Mouse (Mus musculus): ENCODE measurements at regions not wholly inside any gene's neighbourhood (a gene's known extent, or its start where the extent isn't known, plus 50 kb on each side); places are given as distances from the start of the nearest gene placed in this dataset.

DNA sequence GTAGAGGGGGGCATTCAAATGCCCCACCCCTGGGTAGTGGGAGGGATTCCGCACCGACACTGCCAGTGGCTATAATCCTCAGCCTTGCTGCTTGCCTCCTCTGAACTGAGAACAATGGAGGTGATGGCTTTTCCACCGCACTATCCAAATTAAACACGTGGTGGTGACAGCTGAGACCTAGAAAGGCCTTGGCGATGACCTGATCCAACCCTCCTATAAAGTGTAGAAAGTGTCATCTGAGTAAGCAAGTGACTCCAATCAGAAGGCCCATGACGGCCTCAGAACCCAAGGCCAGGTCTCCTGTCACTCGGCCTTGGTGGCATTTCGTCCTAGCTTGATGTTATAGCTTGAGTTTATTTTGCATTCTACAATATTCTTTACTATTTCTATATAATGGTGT, 181.5 kb upstream of the Zfp703 start:
- no peak for DNase-seq (ENCODE audit: low read depth in 1 of 2, low spot score in 2 of 2)

DNA sequence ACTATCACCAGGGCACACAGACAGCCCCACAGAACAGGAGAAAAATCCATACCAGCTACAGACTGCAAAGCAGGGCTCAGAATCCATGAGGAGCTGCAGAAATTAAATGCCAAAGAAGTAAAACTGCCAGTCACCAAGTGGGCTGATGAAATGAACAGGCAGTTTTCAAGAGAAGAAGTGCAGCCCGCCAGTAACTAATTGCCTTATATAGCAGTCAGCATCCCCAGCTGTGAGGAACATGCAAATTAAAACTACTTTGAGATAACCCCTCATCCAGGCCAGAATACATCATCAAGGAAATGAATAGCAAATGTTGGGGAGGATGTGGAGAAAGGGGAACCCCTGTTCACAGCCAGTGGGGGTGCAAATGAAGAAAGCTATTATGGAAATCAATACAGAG, 177.3 kb upstream of the Zfp703 start:
- DNase-seq (ENCODE audit: low read depth in 1 of 2, low spot score in 2 of 2): no peak

DNA sequence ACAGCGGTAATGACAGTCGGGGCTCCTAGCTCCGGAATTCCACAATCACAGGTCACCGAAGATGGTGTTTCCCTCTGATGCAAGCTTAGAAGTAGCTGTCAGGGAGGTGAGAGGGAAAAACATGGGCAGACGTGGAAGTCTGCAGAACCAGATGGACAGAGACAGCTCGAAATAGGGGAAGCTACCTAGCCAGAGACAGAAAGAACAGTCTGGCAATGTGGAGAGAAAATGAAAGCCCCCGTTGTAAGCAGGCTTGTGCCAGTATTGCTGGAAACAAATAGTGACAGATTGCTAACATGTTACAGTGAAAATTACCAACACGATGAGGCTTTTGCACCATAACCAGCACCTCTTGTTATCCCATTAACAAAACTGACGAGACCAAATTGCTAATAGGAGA, 173.0 kb upstream of the Zfp703 start:
- no peak for DNase-seq (ENCODE audit: low read depth in 1 of 2, low spot score in 2 of 2)

DNA sequence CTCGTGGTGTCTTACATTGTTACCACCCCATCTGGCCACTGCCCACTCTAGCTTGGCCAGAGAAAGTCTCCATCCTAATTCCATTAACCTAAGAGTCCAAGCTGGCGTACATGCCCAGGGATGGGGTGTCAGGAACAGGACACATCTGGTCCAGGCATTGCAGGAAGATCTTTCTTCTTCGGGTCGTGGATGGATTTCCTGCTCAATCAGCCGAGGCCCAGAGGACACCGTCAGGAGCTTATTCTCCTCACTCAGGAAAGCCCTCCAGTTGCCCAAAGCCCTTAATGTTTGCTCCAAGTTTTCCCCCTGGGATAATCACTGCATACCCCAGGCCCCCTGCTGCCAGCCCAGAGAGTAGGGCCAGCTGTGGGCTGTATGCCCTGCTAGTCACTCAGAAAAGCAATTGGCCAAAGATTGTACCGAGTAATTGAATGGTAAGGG, 172.2 kb upstream of the Zfp703 start:
- no peak for DNase-seq (ENCODE audit: low read depth in 1 of 2, low spot score in 2 of 2)

DNA sequence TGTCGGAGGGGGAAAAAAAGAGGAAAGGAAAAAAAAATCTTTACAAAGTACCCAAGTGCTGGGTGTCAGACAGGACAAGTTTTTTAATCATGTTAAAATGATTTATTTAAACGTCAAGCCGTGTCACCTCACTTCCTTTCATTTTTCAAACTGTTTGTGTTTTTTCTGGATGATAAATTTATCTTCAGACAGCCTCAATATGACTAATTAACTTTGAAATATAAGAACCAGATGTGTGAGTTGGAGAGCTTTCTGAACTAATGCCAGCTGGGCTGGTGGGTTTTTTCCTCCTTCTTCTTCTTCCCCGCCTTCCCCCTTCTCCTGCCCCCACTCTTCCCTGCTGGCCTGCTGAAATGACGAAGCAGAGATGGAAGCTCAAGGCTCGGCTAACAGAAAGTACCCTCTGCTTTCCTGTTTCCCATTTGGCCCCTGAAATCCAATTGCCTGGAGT, 171.7 kb upstream of the Zfp703 start:
- no peak for DNase-seq (ENCODE audit: low read depth in 1 of 2, low spot score in 2 of 2)

DNA sequence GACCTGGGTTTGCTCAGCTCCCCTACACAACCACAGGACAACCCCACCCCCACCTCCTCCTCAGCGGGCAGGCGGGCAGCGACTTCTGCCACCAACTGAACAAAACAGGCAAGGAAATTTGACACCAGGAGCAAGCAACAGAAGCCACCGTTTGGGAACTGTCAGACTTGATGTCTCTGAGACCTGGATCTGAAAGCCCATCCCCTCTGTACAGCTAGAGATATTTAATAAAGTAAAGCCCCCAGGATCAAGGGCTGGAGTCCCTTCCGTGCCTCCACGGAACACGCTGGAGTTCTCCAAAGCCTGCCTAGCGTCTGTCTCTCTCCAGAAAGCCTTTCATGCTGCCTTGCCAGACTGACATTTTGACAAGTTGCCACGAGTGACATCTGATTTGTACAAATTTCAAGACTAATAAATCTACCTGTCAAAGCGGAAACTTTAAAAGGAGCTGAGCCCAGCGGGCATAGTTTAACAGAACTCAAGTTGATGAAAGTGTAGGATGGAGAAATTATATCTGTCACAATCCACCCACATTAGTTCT, 168.9 kb upstream of the Zfp703 start:
- no peak for DNase-seq (ENCODE audit: low read depth in 1 of 2, low spot score in 2 of 2)

DNA sequence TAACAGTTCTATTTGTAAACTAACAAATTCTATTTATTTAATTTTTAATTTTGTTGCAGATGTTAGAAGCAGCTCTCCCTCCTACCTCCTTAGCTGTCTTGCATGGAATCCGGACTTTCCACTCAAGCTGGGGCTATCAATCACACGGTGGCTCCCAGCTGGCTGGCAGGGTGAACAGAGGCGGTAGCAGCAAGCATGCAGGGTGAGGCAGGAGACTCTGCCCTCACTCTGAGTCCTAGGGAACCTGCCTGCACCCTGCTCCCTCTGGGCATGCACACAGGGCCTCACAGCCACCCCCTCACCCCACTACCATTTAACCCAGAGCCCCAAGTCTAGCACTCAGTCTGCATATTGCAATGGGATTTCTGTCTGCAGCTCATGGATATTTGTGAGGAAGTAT, 168.4 kb upstream of the Zfp703 start:
- no peak for DNase-seq (ENCODE audit: low read depth in 1 of 2, low spot score in 2 of 2)

DNA sequence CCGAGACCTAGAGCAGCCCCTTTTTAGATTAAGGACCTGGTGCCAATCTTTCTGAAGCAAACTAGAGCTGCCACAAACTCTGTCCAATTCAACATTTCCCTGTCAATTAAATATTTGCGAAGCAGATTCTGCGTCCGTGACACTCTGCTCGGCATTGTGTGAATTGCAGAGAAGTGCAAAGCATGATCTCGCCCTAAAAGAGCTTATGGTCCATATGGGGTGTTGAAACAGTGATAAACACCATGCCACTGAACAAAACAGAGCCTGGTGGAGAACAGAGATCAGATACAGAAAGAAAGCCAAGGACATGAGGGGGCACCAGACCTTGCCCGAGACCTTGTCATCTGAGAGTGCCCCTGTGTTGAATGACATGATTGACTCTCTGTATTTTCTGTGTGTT, 167.2 kb upstream of the Zfp703 start:
- DNase-seq (ENCODE audit: low read depth in 1 of 2, low spot score in 2 of 2): no peak

DNA sequence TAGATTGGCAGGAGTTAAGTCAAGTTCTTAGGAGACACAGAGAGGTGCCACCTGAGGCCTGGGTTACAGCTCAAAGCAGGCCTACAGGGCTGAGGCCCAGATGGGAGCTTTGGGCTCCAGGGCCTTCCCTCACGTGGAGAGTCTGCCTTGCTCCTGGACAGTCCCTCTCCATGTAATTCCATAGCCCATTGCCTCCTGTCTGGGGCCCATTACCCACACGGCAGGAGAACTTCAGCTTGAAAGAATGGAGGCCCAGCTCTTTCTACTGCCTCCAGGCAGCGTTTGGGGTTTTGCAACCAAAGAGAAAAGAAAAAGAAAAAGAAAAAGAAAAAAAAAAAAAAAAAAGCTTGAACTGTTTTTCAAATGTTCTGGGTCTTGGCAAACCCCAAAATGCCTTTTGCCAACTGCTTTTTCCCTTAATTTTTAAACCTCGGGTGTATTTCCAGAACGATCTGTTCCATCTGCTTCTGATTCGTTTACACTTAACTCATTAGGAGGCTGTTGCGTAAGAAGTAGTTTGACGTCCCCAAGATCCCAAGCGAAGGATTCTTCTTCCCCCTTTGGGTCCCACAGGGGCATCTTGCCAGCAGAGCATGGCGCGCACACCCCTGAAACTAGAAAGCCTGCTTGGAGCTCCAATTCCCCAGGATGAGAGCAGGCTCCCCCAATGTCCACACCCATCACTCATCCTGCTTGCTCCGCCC, 165.4 kb upstream of the Zfp703 start:
- no peak for DNase-seq (ENCODE audit: low read depth in 1 of 2, low spot score in 2 of 2)

DNA sequence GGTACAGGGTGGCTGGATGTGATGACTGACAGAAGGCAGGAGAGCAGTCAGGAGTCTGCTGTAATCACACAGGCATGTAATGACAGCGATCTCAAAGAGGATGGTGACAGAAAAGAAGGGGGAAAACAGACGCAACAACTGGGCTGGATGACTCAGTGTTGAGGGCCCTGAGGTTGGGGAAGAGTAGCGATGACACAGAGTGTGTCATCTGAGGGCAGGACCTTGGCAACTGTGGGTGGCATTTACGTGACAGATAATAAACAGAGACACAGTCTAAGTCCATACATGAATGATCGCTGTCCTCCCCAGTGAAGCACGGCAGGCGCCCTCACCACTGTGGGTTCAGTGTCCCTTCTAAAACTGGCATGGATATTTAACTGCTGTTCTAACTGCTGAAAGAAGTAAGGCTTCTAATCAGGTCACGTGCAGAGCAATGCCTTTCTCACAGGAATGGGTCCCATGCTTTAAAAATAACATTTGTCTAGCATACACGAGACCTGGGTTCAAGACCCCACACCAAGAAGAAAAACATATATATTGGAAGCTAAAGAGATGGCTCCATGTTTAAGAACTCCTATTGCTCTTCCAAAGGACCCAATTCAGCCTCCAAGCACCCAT, 163.8 kb upstream of the Zfp703 start:
- DNase-seq (ENCODE audit: low read depth in 1 of 2, low spot score in 2 of 2): peak; percentile 15 to 26

DNA sequence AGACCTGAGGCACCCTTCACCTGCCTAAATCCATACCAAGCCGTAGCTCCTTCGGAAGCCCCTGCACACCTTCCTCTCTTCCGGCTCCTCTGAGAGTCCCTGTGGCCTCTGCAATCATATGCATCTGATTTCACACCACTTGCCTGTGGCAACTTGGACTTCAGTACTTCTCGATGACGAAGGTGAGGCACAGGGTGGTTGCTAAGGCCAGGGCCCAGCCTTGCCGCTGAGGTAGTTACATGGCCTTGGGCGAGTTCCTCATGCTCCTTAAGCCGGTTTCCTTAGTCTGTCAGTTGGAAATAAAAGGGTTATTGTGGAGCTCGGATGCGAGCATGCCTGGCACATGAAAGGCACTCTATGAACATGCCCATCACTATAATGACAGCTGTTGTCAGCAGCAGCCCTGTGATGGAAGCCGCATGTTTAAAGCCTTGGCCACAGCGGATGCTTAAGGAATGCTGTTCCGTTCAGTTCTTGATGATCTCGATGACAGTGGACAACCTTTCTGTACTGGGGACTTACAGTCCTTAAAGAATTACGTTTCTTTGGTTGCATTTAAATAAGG, 162.0 kb upstream of the Zfp703 start:
- no peak for DNase-seq (ENCODE audit: low read depth in 1 of 2, low spot score in 2 of 2)

DNA sequence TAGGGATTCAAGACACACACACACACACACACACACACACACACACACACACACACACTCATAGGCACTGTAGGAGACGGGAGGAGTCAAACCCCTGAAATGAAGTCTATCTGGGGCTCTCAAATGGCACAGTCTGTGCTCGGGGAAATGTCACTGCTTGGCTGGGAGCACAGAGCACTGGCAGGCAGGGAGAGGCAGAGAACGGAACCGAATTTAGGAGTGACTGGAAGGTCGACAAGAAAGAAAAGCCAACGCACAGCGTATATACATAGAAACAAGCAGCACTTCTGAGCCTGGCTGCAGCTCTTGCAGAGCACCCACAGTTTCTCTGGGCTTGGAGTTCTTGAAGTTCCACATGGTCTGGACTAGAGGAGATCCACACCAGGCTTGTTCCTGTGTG, 160.1 kb upstream of the Zfp703 start:
- no peak for DNase-seq (ENCODE audit: low read depth in 1 of 2, low spot score in 2 of 2)

DNA sequence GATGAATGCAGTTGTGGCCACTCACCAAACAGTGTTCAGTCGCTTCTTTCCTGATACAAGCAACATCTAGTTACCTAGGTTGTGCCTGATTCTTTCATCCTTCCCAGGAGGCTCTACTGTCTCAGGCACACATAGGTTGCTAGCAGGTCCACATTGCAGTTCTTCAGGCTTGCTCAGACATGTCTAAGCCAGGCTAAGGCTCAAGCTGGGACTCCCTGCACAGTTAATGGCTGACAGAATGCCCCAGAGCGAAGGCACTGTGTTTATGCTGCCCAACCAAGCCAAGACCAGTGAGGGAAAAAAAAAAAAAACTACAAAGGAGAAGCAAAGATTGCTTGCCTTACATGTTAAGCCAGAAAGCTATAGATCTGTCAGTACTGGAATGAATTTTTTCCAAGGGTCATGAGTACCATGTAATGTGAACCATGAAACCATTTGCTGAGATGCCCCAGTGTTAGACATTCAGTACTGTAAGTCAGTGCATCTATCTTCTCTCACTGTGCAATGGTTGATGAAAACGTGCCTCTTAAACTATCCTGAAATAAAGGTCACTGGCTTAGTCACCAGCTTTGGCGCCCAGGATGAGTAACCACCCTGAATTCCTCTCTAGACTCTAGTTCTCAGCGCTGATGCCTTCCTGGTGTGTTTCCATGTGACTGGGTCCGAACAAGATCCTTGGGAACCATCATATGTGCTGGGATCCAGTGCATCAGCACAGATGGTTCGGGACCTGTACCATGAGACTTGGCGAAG, 152.8 kb upstream of the Zfp703 start:
- DNase-seq (ENCODE audit: low read depth in 1 of 2, low spot score in 2 of 2): no peak

DNA sequence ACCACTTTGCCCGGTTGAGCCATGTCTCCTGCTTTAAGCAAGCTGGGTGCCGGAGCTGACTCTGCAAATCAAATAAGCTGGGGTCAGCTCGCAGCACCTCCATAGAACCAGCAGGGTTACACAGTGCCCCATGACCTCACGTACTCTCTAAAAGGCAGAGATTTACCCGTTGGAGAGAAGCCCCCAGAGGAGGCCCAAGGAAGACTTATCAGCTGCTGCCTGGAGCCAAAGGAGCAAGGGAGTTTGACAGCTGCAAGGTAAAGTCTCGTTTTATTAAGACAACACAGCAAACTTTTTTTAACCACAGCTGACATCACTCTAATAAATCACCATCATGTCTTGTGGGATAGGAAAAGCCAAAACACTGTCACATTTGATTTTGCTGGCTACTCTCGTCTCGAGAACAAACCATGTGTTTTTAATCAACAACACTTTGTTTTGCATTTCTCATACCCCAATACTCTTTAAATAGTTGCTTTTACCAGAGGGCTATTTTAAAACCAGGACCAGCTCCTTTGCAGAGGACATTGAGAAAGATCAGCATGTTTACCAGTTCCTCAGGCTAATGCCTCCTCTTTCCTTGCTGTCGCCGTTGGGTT, 148.7 kb upstream of the Zfp703 start:
- no peak for DNase-seq (ENCODE audit: low read depth in 1 of 2, low spot score in 2 of 2)

DNA sequence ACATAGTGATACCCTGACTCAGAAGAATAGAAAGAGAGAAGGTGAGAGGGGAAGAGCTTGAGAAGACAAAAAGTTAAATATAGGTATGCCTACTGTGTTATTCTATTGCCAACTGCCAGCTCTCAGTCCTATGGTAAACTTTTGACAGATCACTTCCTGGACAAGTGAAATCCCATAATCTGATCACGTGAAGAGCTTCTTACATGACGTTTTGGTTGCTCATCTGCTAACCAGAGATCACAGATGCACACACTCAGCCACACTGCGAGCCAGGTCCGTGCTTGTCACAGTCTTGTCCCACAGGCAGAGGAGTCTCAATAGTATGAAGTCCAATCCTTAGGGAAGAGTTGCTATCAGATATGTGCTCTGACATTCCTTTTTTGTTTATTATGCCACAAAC, 147.8 kb upstream of the Zfp703 start:
- DNase-seq (ENCODE audit: low read depth in 1 of 2, low spot score in 2 of 2): no peak

DNA sequence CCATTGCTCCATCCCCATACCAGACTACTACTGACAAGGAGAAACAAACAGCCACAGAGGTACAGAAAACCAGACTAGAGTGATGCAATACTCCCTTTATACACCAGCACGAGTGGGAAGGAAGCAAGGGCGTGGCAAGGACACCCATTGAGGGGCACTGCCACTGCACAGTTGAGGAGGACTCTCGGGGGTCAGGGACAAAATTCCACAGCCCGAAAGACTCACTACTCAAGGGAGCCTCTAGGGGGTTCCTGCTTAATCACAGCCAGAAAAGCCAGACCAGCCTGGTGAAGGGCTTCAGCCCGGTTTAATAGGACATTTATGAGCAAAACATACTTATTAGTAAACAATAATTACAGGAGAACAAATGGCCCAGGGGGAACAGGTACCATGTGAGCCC, 146.0 kb upstream of the Zfp703 start:
- DNase-seq (ENCODE audit: low read depth in 1 of 2, low spot score in 2 of 2): no peak

DNA sequence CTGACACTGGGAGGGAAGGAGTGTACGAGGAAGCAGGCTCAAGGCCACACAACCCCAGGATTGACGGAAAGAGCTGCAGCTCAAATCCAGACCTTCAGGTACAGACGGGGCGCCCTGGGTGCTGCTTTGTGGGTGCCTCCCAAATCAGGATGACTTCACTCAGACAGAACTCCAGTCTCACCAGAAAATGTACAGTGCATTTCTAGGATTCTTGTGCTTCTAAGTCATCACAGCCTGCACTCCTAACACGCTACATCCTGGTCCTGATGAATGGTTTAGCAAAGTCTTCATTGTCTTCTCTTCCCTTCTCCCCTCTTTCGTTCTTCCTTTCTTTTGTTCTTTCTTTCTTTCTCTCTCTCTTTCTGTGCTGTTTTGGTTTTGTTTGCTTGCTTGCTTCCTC, 145.3 kb upstream of the Zfp703 start:
- DNase-seq (ENCODE audit: low read depth in 1 of 2, low spot score in 2 of 2): no peak

DNA sequence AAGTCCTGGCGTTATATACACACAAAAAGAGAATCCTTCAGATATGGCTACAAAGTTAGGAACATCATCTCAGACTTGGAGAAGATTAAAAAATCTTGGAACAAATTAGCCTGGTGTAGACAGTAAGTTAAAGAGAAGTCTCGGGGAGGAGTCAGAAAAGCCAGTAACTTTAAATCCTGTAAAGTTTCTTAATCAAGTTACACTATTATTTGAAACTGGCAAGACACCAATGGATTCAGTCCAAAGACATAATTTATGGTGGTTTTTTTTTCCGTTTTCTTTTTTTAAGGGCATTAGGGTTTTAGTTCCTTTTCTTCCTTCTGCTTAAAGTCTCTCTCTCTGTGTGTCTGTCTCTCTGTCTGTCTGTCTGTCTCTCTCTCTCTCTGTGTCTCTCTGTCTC, 144.6 kb upstream of the Zfp703 start:
- no peak for DNase-seq (ENCODE audit: low read depth in 1 of 2, low spot score in 2 of 2)

DNA sequence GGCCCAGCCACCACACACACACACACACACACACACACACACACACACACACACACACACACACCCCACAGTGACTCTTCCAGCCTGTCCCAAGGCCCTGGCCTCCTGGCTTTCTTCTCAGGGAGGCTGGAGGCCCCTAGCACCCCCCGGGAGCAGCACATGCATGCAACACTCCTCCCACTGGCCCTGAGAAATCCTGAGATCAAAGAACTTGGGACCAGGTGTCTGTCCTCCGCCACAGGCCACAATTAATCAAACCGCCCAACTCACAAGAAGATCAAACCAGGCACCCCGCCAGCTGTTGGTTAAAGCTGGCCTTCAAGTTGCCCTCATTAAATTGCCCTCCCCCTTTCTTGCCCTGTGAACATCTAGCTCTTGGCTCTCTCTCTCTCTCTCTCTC, 143.8 kb upstream of the Zfp703 start:
- DNase-seq (ENCODE audit: low read depth in 1 of 2, low spot score in 2 of 2): no peak

DNA sequence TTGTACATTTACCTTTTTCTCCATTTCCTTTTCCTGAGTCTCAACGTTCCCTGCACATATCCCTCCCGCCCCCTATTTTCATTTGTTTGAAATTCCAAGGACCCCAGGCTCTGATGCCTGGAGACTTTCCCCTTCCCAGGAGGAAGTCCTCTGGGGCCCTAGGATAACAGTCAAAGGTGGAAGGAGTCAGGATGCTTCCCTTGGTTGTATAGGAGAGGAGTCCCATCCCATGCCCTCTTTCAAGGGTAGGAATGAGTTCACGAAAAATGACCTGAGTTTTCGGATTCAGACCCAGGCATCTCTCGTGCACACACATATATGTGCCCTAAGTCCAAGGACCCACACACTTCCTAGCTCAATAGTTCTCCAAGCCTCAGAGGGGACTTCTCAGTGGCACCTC, 143.3 kb upstream of the Zfp703 start:
- no peak for DNase-seq (ENCODE audit: low read depth in 1 of 2, low spot score in 2 of 2)

DNA sequence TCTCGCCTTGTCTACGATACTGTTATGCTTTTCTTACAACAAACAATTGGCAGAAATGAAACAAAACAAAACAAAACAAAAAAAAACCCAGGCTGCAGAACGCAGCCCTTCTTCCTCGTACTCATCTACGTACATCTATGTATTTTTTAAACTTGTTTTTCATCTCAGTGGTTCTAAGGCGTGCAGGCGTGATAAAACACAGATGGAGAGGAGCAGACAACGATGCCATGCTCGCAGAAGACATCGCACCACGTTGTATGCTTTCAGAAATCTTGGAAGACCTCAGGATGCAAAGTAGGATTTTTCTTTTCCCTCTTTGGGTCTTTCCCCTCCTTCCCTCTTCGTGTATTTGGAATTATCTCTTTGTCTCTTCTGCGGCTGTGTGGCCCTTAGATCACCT, 142.5 kb upstream of the Zfp703 start:
- DNase-seq (ENCODE audit: low read depth in 1 of 2, low spot score in 2 of 2): no peak

Data from monocyte, adult 2 months (primary cell).